Mouse (Mus musculus) forebrain, embryonic 13.5 days (tissue): ENCODE measurements around the gene Sh3bp5l. TPM values are rescaled to one million over a fixed set of nuclear protein-coding genes. Genes with fewer than 3 reads are reported as not detected.
"Not testable (repeated sequence)": the region's sequence is repeated elsewhere in the genome, so short reads cannot be mapped to it uniquely, and the experiment has no call there.

ENCODE experiments used
- ATAC-seq: fragments of 200-750 bp; cut with Nextera tagmentation; 2 replicates; pipeline ENCODE4 v1.8.0; 2017
- H3K27ac ChIP-seq: fragments of 300-500 bp; sonication (generic); 2 replicates; pipeline ENCODE4 v1.5.1; 2015; ENCODE audit warnings: inconsistent platforms, mild to moderate bottlenecking, moderate library complexity
- H3K27me3 ChIP-seq: fragments of 300-500 bp; sonication (generic); 2 replicates; pipeline ENCODE4 v1.6.1; 2015; ENCODE audit warnings: mild to moderate bottlenecking, inconsistent platforms
- H3K36me3 ChIP-seq: fragments of 300-500 bp; sonication (generic); 2 replicates; pipeline ENCODE4 v1.6.1; 2015; ENCODE audit warnings: mild to moderate bottlenecking, inconsistent platforms; ENCODE audit not compliant: poor library complexity, severe bottlenecking
- H3K4me1 ChIP-seq: fragments of 300-500 bp; sonication (generic); 2 replicates; pipeline ENCODE4 v1.6.1; 2015; ENCODE audit warnings: inconsistent platforms
- H3K4me2 ChIP-seq: fragments of 300-500 bp; sonication (generic); 2 replicates; pipeline ENCODE4 v1.6.1; 2015; ENCODE audit warnings: inconsistent platforms, mild to moderate bottlenecking, moderate library complexity
- H3K4me3 ChIP-seq: fragments of 300-500 bp; sonication (generic); 2 replicates; pipeline ENCODE4 v1.5.1; 2015; ENCODE audit warnings: mild to moderate bottlenecking, inconsistent platforms
- H3K9ac ChIP-seq: fragments of 300-500 bp; sonication (generic); 2 replicates; pipeline ENCODE4 v1.6.1; 2015; ENCODE audit warnings: mild to moderate bottlenecking, inconsistent platforms
- H3K9me3 ChIP-seq: fragments of 300-500 bp; sonication (generic); replicated peaks from 2 replicates; pipeline ENCODE4 v1.6.1; 2016; ENCODE audit warnings: inconsistent platforms
- WGBS: fragments of 180-500 bp; shearing (Covaris S2); methylation state at CpG from one replicate; pipeline ENCODE4 v1.1.7; 2015; 5-methylcytosine and 5-hydroxymethylcytosine counted together
- polyA plus RNA-seq: library from polyadenylated mRNA; unstranded; fragments of >200 nt; fragmentation: Nextera tagmentation; extraction: Ambion mirVana; gene quantifications from 2 replicates; pipeline ENCODE4 v1.2.1, GENCODE M21; 2015

The Sh3bp5l gene
- polyA plus RNA-seq, 1 experiment from 2014 or later, result 43.9 TPM

DNA sequence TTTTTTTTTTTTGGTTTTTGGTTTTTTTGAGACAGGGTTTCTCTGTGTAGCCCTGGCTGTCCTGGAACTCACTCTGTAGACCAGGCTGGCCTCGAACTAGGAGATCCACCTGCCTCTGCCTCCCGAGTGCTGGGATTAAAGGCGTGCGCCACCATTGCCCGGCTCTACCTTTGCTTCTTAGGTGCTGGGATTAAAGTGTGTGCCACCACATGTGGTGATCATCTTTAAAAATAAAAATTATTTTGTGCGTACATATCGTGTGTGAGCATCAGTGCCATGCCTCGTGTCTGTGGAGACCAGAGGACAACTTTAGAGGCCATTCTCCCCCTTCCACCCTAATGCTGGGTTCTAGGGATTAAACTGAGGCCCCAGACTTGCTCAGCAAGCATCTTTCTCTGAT is 25.2 kb upstream of the Sh3bp5l start:
- H3K4me1 ChIP-seq, result peaks cover 27% of the 10 kb centered on the region
- not testable (repeated sequence) for H3K4me3 ChIP-seq, H3K4me2 ChIP-seq, H3K9me3 ChIP-seq, H3K27ac ChIP-seq, H3K36me3 ChIP-seq, H3K9ac ChIP-seq, H3K27me3 ChIP-seq, ATAC-seq
- WGBS, result 94% methylated on average over 8 of the region's 8 CpGs

DNA sequence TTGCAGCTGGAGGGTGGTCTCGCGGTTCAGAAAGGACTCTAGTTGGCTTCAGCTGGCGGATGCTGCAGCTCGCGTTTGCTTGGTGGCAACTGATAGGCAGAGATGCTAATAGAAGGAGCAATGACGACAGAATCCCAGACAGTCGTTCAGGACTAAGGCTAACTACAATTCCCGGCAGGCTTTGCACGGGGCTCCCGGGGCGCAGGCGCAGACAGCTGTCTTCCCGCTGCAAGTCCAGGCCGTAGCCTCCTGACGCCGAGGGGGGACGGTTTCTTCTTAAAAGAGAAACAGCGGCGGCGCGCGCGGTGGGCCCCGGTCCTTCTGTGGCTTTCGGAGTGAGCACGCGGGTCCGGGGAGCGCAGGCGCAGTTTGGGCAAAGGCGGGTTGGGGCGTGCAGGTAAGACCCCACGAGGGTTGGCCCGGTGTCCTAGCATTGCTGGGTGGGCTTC is 23.6 kb upstream of the Sh3bp5l start, which contains the start of gene Zfp692:
Zfp692 (plus strand) TSS at position 210 of the 449 bp plus-strand sequence.
- under 1% methylated on average over 34 of the region's 34 CpGs for WGBS
- no peaks in the 10 kb centered on the region for H3K27me3 ChIP-seq
- peak within 1 kb of the TSS; percentile 28; the same call in 1 of the 2 replicates for H3K27ac ChIP-seq

DNA sequence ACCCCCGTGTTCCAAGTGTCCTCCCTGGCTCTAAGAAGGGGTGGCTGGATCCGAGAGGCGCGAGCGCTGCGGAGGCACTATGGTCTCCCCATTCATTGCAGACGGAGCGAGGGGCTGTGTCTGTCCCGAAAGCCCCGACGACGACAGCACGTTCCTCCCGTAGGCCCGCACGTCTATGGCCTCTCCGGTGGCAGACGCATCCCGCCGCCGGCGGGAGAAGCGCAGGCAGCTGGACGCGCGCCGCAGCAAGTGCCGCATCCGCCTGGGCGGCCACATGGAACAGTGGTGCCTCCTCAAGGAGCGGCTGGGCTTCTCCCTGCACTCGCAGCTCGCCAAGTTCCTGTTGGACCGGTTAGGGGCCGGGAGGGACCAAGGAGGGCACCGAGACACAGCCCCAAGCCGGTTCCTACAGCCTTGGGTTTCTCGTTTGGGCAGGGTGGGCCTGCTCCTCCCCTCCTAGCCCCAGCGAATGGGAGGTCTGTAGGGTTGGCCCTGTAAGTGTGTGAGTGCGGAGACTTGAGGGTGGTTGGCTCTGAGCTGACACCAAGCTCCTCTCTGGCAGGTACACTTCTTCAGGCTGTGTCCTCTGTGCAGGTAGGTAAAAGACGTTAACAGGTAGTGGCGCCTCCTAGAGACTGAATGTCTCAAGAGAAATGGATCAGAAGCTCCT is 23.0 kb upstream of the Sh3bp5l start:
- peak overlapping the region; percentile 90 for H3K4me2 ChIP-seq
- peak overlapping the region; percentile 76 for H3K9ac ChIP-seq
- peak; percentile 44 for ATAC-seq
- H3K36me3 ChIP-seq, result peaks cover 17% of the 10 kb centered on the region
- no peaks in the 10 kb centered on the region for H3K27me3 ChIP-seq
- H3K4me1 ChIP-seq, result peaks cover 27% of the 10 kb centered on the region
- H3K4me3 ChIP-seq, result peak overlapping the region; percentile 54
- no peaks in the 10 kb centered on the region for H3K9me3 ChIP-seq
- under 1% methylated on average over 42 of the region's 42 CpGs for WGBS
- peak overlapping the region; percentile 28; the same call in 1 of the 2 replicates for H3K27ac ChIP-seq

More for the DNA sequence above, 23.6 kb upstream of the Sh3bp5l start, which contains the start of gene Zfp692:
- peak; percentile 89 for ATAC-seq
- H3K4me1 ChIP-seq, result peaks cover 27% of the 10 kb centered on the region
- H3K4me2 ChIP-seq, result peak within 1 kb of the TSS; percentile 90
- peaks cover 17% of the 10 kb centered on the region for H3K36me3 ChIP-seq
- H3K9ac ChIP-seq, result peak within 1 kb of the TSS; percentile 76
- peak within 1 kb of the TSS; percentile 54 for H3K4me3 ChIP-seq
- no peaks in the 10 kb centered on the region for H3K9me3 ChIP-seq

DNA sequence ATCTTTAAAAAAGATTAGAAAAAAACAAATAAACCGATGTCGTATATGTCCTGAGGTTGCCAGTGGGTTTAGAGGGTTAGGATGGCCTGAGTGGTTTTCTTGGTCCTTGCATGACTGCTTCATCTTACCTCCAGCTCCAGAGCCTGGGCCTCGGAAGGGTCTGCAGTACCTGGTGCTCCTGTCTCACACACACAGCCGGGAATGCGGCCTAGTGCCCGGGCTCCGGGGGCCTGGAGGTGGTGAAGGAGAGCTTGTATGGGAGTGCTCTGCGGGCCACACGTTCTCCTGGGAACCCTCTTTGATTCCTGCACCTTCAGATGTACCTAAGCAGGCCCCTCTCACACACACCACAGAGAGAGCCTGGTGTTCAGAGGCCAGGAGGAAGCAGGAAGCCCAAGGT is 21.9 kb upstream of the Sh3bp5l start:
- Histone ChIP-seq H3K4me2 (no peak overlapping the region), H3K4me1 (peaks cover 20% of the 10 kb centered on the region), H3K4me3 (no peak overlapping the region), H3K36me3 (peaks cover 20% of the 10 kb centered on the region), H3K27me3 (no peaks in the 10 kb centered on the region), H3K27ac (no peak overlapping the region), H3K9me3 (no peaks in the 10 kb centered on the region), H3K9ac (no peak overlapping the region)
- 95% methylated on average over 9 of the region's 9 CpGs for WGBS
- ATAC-seq, result no peak

DNA sequence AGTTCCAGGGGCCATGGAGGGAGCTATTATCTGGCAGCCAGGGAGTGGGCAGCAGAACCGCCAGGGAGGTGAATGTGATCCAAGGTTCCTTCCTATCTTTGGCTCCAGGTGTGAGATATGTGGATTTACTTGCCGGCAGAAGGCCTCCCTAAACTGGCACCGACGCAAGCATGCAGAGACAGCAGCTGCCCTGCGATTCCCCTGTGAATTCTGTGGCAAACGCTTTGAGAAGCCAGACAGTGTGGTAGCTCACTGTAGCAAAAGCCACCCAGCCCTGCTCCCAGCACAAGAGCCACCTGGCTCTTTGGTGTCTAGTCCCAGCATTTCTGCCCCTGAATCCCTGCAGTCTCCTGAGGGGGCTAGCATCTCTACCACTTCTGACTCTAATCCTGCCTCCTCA is 16.5 kb upstream of the Sh3bp5l start:
- 82% methylated on average over 6 of the region's 6 CpGs for WGBS
- no peaks in the 10 kb centered on the region for H3K27me3 ChIP-seq
- no peak for ATAC-seq
- no peak overlapping the region for H3K27ac ChIP-seq
- H3K4me1 ChIP-seq, result no peaks in the 10 kb centered on the region
- H3K9ac ChIP-seq, result no peak overlapping the region
- no peak overlapping the region for H3K4me2 ChIP-seq
- H3K4me3 ChIP-seq, result no peak overlapping the region
- H3K36me3 ChIP-seq, result peaks cover 70% of the 10 kb centered on the region
- no peaks in the 10 kb centered on the region for H3K9me3 ChIP-seq

DNA sequence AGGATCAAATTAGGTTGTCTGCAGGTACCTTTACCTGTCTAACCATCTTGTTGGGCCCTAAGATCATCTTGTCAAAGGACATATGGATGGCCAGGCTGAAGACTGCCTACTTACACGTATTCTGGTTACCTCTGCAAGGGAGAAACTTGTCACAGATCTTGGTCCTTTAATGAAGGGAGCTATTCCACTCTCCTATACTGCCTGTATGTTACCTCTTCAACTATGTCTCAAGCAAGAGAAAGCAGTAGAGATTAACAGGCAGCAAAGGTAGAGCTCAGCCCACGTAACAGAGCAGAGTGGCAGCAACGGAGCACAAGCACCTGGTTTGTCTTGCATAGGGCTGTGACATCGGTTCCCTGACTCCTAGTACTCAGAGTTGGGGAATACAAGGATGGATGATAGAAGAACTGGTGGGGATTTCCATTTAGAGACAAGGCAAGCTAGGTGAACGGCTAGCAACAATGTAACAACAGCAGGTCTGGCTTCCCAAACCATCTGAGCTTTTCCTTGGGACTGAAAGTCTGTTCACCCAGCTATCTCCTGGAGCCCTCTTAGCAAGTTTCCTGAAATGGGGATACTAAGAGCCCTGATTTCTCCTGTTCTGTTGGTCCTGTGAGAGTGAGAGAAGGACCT is 14.9 kb upstream of the Sh3bp5l start:
- no peak overlapping the region for H3K27ac ChIP-seq
- no peaks in the 10 kb centered on the region for H3K4me1 ChIP-seq
- no peak for ATAC-seq
- H3K27me3 ChIP-seq, result no peaks in the 10 kb centered on the region
- H3K9me3 ChIP-seq, result no peaks in the 10 kb centered on the region
- H3K4me2 ChIP-seq, result no peak overlapping the region
- H3K36me3 ChIP-seq, result peaks cover 63% of the 10 kb centered on the region
- H3K4me3 ChIP-seq, result no peak overlapping the region
- no peak overlapping the region for H3K9ac ChIP-seq
- 95% methylated on average over 5 of the region's 5 CpGs for WGBS

DNA sequence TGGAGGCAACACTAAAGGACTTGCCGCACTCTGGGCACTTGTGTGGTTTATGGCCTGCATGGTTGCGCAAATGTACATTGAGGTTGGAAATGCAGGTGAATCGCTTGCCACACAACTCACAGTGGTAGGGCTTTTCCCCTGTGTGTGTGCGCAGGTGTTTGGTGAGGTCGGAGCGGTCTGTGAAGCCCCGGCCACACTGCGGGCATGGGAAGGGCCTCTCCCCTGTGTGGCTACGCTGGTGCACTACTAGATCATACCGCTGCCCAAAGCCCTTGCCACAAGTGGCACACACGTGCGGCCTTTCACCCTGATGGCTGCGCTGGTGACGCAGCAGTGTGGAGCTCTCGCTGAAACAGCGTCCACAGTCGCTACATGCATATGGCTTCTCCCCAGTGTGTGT is 14.2 kb upstream of the Sh3bp5l start:
- Histone ChIP-seq H3K27ac (no peak overlapping the region), H3K9me3 (no peaks in the 10 kb centered on the region), H3K4me3 (no peak overlapping the region), H3K4me2 (no peak overlapping the region), H3K9ac (no peak overlapping the region), H3K4me1 (no peaks in the 10 kb centered on the region), H3K27me3 (no peaks in the 10 kb centered on the region), H3K36me3 (peaks cover 60% of the 10 kb centered on the region)
- WGBS, result 87% methylated on average over 17 of the region's 17 CpGs
- ATAC-seq, result no peak

DNA sequence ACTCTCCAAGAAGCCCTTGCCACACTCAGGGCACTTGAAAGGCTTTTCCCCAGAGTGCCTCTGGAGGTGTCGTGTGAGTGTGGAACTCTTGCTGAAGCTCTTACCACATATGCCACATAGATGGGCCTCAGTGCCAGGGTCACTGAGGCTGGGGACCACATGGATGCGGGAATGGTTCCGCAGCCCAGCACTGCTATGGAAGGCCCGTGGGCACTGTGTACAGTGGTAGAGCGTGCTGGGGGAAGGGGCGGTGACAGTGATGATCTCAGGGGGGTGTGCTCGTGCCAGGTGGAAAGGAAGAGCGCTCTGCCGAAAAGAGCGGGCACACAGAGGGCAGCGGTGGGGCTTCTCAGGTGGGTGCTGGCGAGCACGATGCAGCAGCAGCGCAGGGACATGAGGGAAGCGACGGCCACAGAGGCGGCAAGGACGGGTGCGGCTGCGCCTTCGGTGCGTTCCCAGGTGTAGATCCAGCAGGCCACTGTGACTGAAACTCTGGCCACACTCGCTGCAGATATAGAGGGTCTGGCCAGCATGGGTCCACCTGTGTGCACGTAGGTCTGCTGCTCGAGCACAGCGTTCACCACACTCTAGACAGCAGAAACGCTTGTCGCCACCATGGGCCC is 13.6 kb upstream of the Sh3bp5l start:
- Histone ChIP-seq H3K4me1 (peaks cover 4% of the 10 kb centered on the region), H3K36me3 (peaks cover 56% of the 10 kb centered on the region), H3K9me3 (no peaks in the 10 kb centered on the region), H3K27me3 (no peaks in the 10 kb centered on the region), H3K27ac (no peak overlapping the region), H3K4me2 (no peak overlapping the region), H3K4me3 (no peak overlapping the region), H3K9ac (no peak overlapping the region)
- ATAC-seq, result no peak
- 80% methylated on average over 28 of the region's 28 CpGs for WGBS

DNA sequence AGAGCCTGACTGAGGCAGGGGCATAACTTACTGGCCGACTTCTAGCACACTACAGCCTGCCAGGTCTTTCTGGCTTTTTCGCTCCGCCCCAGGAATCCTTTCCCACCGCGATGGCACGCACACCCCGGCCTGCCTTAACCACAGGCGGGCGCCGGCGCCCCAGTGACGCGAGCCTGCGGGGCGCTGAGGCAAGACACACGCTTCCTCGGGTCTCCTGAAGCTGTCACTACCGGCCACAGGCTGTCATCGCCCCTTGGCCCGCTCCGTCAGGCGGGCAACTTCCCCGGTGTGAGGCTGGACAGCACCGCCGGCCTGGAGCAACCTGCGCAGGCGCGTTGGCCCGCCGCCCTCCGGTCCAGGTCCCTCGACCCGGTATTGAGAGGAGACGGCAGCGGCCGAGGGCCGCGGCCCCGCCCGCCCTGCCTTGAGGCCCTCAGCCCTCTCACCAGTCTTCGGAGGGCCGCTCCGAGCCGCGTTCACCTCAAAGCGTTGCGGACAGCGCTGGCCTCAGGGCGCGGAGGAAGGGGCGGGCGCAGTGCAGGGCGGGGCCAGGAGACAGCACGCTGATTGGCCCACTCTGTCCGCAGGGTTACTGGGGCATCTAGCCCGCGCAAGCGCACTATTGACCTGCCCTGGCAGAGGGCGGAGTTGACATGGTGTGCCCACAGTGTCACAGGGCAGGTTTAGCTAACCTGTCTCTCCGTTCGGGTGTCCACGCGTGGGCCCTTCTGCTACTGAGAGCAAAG is 7.5 kb upstream of the Sh3bp5l start:
- WGBS, result under 1% methylated on average over 46 of the region's 63 CpGs
- H3K4me3 ChIP-seq, result peak overlapping the region; percentile 84
- no peaks in the 10 kb centered on the region for H3K27me3 ChIP-seq
- peaks cover 20% of the 10 kb centered on the region for H3K4me1 ChIP-seq
- ATAC-seq, result peak; percentile 99
- H3K36me3 ChIP-seq, result peaks cover 28% of the 10 kb centered on the region
- peak overlapping the region; percentile 95 for H3K27ac ChIP-seq
- H3K4me2 ChIP-seq, result peak overlapping the region; percentile 87
- H3K9ac ChIP-seq, result peak overlapping the region; percentile 94
- H3K9me3 ChIP-seq, result no peaks in the 10 kb centered on the region

DNA sequence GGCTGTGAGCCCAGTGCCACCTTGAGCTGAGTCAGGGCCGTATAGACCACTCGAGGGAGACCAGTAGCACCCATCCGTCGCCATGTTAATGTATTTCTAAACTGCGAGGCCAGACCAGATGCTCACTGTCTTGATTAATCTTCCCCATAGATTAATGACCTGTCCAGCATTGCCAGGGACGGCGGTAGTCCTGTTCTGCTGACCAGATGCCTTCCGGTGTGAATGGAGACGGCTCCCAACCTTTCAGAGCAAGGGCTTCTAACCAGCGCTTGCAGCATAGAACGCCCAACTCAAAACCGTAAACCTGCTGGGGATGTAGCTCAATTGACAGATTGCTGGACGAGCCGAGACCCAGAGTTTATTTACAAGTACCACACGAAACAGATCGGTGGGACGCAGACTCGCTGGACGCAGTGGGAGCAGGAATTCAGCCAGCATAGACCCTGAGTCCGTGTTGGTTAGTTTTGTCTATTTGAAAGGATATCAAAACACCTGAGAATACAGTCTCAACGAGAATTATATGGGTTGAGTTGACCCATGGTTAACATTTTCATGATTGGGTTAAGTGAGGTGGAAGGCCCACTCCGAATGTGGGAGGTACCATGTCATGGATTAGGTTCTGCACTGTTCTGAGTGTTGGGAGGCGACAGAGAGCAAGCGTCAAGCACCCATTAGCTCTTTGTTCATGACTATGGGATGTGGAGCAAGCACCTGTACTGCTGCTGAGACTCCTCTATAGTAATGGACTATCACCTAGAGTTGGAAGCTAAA is 6.8 kb upstream of the Sh3bp5l start:
- Histone ChIP-seq H3K9ac (peak overlapping the region; percentile 94), H3K27ac (peak overlapping the region; percentile 95), H3K9me3 (no peaks in the 10 kb centered on the region), H3K4me2 (peak overlapping the region; percentile 87), H3K4me1 (peaks cover 24% of the 10 kb centered on the region), H3K27me3 (no peaks in the 10 kb centered on the region), H3K36me3 (peaks cover 24% of the 10 kb centered on the region), H3K4me3 (peak overlapping the region; percentile 84)
- ATAC-seq, result no peak; the same call in 1 of the 2 replicates
- 13% methylated on average over 24 of the region's 24 CpGs for WGBS

DNA sequence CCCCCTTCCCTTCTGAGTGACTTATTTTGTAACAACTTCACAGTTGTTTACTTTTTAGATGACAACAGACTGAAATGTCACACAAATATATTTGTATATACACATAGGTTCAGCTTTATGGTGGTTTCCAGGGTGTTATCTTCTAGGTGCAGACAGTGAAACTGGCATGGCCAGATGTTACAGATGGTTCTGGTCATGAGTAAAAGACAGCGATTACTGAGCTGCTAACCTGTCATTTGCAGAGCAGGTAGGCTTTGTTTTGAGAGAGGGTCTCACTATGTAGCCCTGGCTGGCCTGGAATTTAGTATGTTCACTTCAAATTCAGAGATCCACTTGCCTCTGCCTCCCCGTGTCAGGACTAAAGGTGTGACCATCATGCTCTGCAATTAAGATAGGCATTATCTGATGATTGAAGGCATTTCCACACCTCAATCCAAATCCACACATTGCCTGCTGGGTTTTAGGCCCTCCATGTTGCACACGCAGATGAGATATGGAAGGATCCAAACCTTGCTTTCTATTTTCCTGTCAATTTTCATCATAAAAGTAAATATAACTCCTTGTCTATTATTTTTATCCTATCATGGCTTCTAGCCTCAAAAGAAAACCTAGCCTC is 5.8 kb upstream of the Sh3bp5l start:
- H3K27me3 ChIP-seq, result no peaks in the 10 kb centered on the region
- H3K36me3 ChIP-seq, result peaks cover 18% of the 10 kb centered on the region
- H3K9me3 ChIP-seq, result no peaks in the 10 kb centered on the region
- no peak for ATAC-seq
- peaks cover 33% of the 10 kb centered on the region for H3K4me1 ChIP-seq
- H3K4me2 ChIP-seq, result no peak overlapping the region
- WGBS, result 86% methylated on average over 3 of the region's 3 CpGs
- H3K9ac ChIP-seq, result no peak overlapping the region
- H3K4me3 ChIP-seq, result no peak overlapping the region
- H3K27ac ChIP-seq, result no peak overlapping the region
